Mouse (Mus musculus) stomach, postnatal 0 days (tissue): ENCODE data around the gene Timmdc1. TPM values are rescaled to one million over a fixed set of nuclear protein-coding genes. Genes with fewer than 3 reads are reported as not detected.
"Not testable (repeated sequence)": the region's sequence is repeated elsewhere in the genome, so short reads cannot be mapped to it uniquely, and the experiment has no call there.

ENCODE experiments used
- ATAC-seq: fragments of 200-750 bp; cut with Nextera tagmentation; 2 replicates; pipeline ENCODE4 v1.8.0; 2017; ENCODE audit not compliant: low FRiP score, low TSS enrichment
- DNase-seq: peaks from one replicate; pipeline ENCODE4 v3.0.0-alpha.2; 2016; ENCODE audit warnings: low spot score
- H3K27ac ChIP-seq: fragments of 300-500 bp; sonication (generic); replicated peaks from 2 replicates; pipeline ENCODE4 v1.5.1; 2014; ENCODE audit warnings: mild to moderate bottlenecking, control low read depth
- H3K27me3 ChIP-seq: fragments of 300-500 bp; sonication (generic); 2 replicates; pipeline ENCODE4 v1.6.1; 2014; ENCODE audit warnings: low read length; ENCODE audit not compliant: control insufficient read depth, insufficient read depth
- H3K36me3 ChIP-seq: fragments of 300-500 bp; sonication (generic); 2 replicates; pipeline ENCODE4 v1.6.1; 2014; ENCODE audit warnings: low read length, mixed read lengths; ENCODE audit not compliant: control insufficient read depth, insufficient read depth
- H3K4me1 ChIP-seq: fragments of 300-500 bp; sonication (generic); replicated peaks from 2 replicates; pipeline ENCODE4 v1.6.1; 2014; ENCODE audit warnings: antibody characterized with exemption; ENCODE audit not compliant: control insufficient read depth, insufficient read depth
- H3K4me2 ChIP-seq: fragments of 300-500 bp; sonication (generic); replicated peaks from 2 replicates; pipeline ENCODE4 v1.6.1; 2014; ENCODE audit warnings: low read depth, mild to moderate bottlenecking, control low read depth, moderate library complexity
- H3K4me3 ChIP-seq: fragments of 300-500 bp; sonication (generic); 2 replicates; pipeline ENCODE4 v1.5.1; 2014; ENCODE audit warnings: low read depth, low read length, control low read depth
- H3K9ac ChIP-seq: fragments of 300-500 bp; sonication (generic); 2 replicates; pipeline ENCODE4 v1.6.1; 2014; ENCODE audit warnings: mild to moderate bottlenecking, low read length, control low read depth, mixed read lengths
- H3K9me3 ChIP-seq: fragments of 300-500 bp; sonication (generic); 2 replicates; pipeline ENCODE4 v1.6.1; 2016; ENCODE audit warnings: low read length; ENCODE audit not compliant: control insufficient read depth
- CTCF ChIP-seq: IDR thresholded peaks from 2 replicates; pipeline ENCODE4 v1.5.1; 2016; ENCODE audit warnings: antibody characterized with exemption, low read depth, mild to moderate bottlenecking, moderate library complexity
- EP300 ChIP-seq: optimal IDR thresholded peaks from 2 replicates; pipeline ENCODE3; 2016; ENCODE audit warnings: antibody characterized with exemption
- WGBS: fragments of 180-500 bp; shearing (Covaris S2); extraction: QIAGEN DNeasy Blood & Tissue Kit; methylation state at CpG from one replicate; pipeline ENCODE4 v1.1.7; 2014; 5-methylcytosine and 5-hydroxymethylcytosine counted together
- polyA plus RNA-seq: library from polyadenylated mRNA; unstranded; fragments of >200 nt; fragmentation: Nextera tagmentation; extraction: Ambion mirVana; gene quantifications from 2 replicates; pipeline ENCODE4 v1.2.1, GENCODE M21; 2015

Timmdc1 gene
- polyA plus RNA-seq, 1 experiment from 2014 or later, result 15.5 TPM

DNA sequence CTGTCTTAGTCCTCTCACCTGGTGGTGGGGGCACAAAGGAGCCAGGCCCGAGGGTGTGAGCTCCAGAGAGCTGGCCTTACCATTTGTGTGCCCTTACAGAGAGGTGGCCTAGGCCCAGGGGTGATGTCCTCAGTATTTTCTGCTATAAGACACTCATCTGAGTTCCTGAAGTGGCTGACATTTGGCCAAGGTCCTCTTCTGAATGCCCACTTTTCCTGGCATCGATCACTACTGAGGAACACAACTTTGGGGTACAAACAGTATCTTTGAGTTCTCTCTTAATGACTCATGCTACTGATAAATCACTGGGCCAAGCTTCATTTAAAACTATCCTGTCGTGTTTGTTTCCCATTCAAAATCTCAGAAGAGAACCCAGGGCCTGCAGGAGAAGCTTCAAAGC is 29.9 kb downstream of the Timmdc1 start:
- no peak overlapping the region for H3K4me2 ChIP-seq
- no peaks in the 10 kb centered on the region for H3K27me3 ChIP-seq
- no peak overlapping the region for H3K27ac ChIP-seq
- H3K9me3 ChIP-seq, result no peaks in the 10 kb centered on the region
- DNase-seq, result no peak
- H3K36me3 ChIP-seq, result no peaks in the 10 kb centered on the region
- H3K4me3 ChIP-seq, result no peak overlapping the region
- no peaks in the 10 kb centered on the region for H3K4me1 ChIP-seq
- H3K9ac ChIP-seq, result no peak overlapping the region
- WGBS, result 79% methylated on average over 3 of the region's 3 CpGs
- ATAC-seq, result no peak
- TF ChIP-seq EP300, result no peak
- no peak for TF ChIP-seq CTCF

DNA sequence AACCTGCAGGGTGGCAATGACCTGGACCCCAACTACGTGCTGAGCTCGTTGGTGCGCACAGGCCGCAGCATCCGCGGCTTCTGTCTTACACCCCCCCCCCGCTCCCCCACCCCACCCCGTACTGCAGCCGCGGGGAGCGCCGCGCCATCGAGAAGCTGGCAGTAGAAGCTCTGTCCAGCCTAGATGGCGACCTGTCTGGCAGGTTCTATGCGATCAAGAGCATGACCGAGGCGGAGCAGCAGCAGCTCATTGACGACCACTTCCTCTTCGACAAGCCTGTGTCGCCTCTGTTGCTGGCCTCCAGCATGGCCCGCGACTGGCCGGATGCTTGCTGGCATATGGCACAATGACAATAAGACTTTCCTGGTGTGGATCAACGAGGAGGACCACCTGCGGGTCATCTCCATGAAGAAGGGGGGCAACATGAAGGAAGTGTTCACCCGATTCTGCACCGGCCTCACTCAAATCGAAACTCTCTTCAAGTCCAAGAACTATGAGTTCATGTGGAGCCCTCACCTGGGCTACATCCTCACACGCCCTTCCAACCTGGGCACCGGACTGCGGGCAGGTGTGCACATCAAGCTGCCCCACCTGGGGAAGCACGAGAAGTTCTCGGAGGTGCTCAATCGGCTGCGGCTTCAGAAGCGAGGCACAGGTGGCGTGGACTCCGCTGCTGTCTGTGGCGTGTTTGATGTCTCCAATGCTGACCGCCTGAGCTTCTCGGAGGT is 38.7 kb downstream of the Timmdc1 start:
- Histone ChIP-seq H3K9ac (peak overlapping the region; percentile 23), H3K9me3 (no peaks in the 10 kb centered on the region), H3K4me3 (peak overlapping the region; percentile 25), H3K4me2 (peak overlapping the region; percentile 56), H3K27me3 (no peaks in the 10 kb centered on the region), H3K4me1 (no peaks in the 10 kb centered on the region), H3K27ac (no peak overlapping the region), H3K36me3 (no peaks in the 10 kb centered on the region)
- ATAC-seq (peak; percentile 57), DNase-seq (peak; percentile 46)
- WGBS, result 29% methylated on average over 41 of the region's 42 CpGs
- TF ChIP-seq EP300, result no peak
- TF ChIP-seq CTCF, result peak; percentile 6; the same call in 1 of the 2 replicates

DNA sequence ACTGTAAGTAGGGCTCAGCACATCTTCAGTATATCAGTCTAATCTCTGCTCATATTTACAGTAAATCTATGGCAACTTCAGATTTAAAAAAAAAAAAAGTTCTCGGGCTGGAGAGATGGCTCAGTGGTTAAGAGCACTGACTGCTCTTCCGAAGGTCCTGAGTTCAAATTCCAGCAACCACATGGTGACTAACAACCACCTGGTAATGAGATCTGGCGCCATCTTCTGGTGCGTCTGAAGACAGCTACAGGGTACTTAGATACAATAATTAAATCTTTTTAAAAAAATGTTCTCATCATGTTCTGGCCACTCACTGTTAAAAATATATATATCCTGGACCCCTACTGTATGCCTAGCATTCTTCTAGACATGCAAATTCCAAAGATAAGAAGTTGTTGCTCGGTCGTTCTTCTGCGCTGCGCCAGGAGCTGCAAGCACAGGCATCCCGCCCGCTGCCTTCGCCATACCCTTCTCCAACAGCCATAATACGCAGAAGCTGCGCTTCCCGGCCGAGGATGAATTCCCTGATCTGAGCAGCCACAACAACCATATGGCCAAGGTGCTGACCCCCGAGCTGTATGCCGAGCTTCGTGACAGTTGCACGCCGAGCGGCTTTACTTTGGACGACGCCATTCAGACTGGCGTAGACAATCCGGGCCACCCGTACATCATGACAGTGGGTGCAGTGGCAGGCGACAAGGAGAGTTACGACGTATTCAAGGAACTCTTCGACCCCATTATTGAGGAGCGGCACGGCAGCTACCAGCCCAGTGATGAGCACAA is 39.5 kb downstream of the Timmdc1 start:
- H3K4me3 ChIP-seq, result peak overlapping the region; percentile 25
- H3K4me2 ChIP-seq, result peak overlapping the region; percentile 56
- no peaks in the 10 kb centered on the region for H3K4me1 ChIP-seq
- peak; percentile 72 for TF ChIP-seq CTCF
- TF ChIP-seq EP300, result no peak
- H3K27ac ChIP-seq, result no peak overlapping the region
- DNase-seq (peak; percentile 43), ATAC-seq (peak; percentile 54)
- no peaks in the 10 kb centered on the region for H3K9me3 ChIP-seq
- H3K9ac ChIP-seq, result peak overlapping the region; percentile 23
- 23% methylated on average over 32 of the region's 32 CpGs for WGBS
- H3K36me3 ChIP-seq, result no peaks in the 10 kb centered on the region
- H3K27me3 ChIP-seq, result no peaks in the 10 kb centered on the region

DNA sequence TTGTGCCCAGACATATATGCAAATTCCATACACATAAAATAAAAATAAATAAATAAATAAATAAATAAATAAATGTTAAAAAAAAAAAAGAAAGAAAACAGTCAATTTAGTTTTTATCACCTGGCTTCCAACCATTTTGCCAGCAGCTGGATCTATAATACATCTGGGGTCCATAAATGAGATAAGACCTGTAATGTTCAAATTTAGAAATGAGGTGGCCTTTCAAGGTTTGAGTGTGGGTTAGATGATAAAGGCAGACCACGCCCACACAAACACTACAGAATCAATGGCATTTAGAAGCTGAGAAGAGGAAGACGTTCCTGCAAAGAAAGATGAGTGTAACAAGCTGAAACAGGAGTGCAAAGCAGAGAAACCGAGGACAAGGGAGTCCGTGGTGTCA is 41.1 kb downstream of the Timmdc1 start:
- no peaks in the 10 kb centered on the region for H3K9me3 ChIP-seq
- H3K4me2 ChIP-seq, result no peak overlapping the region
- H3K27ac ChIP-seq, result no peak overlapping the region
- H3K9ac ChIP-seq, result no peak overlapping the region
- H3K36me3 ChIP-seq, result no peaks in the 10 kb centered on the region
- no peak overlapping the region for H3K4me3 ChIP-seq
- TF ChIP-seq CTCF (no peak), EP300 (no peak)
- H3K27me3 ChIP-seq, result no peaks in the 10 kb centered on the region
- no peaks in the 10 kb centered on the region for H3K4me1 ChIP-seq
- ATAC-seq (no peak), DNase-seq (no peak)
- WGBS, result 63% methylated on average over 4 of the region's 4 CpGs

DNA sequence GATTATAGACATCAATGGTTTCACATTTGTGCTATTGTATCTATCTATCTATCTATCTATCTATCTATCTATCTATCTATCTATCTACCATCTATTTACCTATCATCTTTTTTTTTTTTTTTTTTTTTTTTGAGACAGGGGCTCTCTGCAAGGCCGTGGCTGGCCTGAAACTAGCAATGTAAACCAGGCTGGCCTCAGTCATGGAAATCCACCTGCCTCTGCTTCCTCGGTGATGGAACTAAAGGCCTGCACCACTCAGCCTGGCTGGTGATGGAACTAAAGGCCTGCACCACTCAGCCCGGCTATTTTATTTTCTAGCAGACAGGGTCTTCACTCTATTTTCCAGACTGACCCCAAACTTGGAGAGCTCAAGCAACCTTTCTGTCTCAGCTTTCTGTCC is 44.2 kb downstream of the Timmdc1 start:
- Histone ChIP-seq H3K4me1 (no peaks in the 10 kb centered on the region), H3K27me3 (no peaks in the 10 kb centered on the region), H3K27ac (no peak overlapping the region), H3K4me2 (no peak overlapping the region), H3K9ac (no peak overlapping the region), H3K9me3 (no peaks in the 10 kb centered on the region), H3K4me3 (no peak overlapping the region), H3K36me3 (no peaks in the 10 kb centered on the region)
- DNase-seq (no peak), ATAC-seq (no peak)
- 88% methylated on average over 3 of the region's 3 CpGs for WGBS
- TF ChIP-seq EP300, result no peak
- no peak for TF ChIP-seq CTCF

DNA sequence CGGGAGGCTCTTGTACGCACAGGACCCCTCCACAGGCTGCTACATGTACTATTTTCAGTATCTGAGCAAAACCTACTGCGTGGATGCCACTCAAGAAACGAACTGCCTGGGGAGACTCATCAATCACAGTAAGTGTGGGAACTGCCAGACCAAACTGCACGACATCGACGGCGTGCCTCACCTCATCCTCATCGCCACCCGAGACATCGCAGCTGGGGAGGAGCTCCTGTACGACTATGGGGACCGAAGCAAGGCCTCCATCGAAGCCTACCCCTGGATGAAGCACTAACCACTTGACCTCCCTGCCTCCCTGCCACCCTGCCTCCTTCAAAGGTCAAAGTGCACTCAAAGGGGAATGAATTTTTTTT is 45.2 kb downstream of the Timmdc1 start:
- DNase-seq, ATAC-seq: not testable (repeated sequence)

More for the DNA sequence above, 45.2 kb downstream of the Timmdc1 start:
- peak overlapping the region; percentile 37 for H3K4me3 ChIP-seq
- H3K9ac ChIP-seq, H3K27me3 ChIP-seq, H3K36me3 ChIP-seq, H3K4me1 ChIP-seq, H3K9me3 ChIP-seq, H3K27ac ChIP-seq: not testable (repeated sequence)
- H3K4me2 ChIP-seq, result peak overlapping the region; percentile 61
- WGBS, result 35% methylated on average over 14 of the region's 14 CpGs
